Mouse (Mus musculus) CH12.LX (cell line): ENCODE data around the gene Srp14. TPM values are rescaled to one million over a fixed set of nuclear protein-coding genes. Genes with fewer than 3 reads are reported as not detected.

ENCODE experiments used
- DNase-seq: peaks from one replicate; pipeline ENCODE4 v3.0.0-alpha.2; 2013; ENCODE audit errors: extremely low read depth
- H3K27ac ChIP-seq: 2 replicates; pipeline ENCODE4 v1.5.1; 2012; ENCODE audit warnings: low read depth, mild to moderate bottlenecking, control low read depth, moderate library complexity; ENCODE audit not compliant: insufficient read depth
- H3K27me3 ChIP-seq: replicated peaks from 2 replicates; pipeline ENCODE3; 2012; ENCODE audit warnings: inconsistent platforms
- H3K36me3 ChIP-seq, 2 experiments: replicated peaks in 1 of 2; 2 replicates each; pipeline versions ENCODE3 to v1.6.1; 2012; ENCODE audit warnings: inconsistent platforms in 1 of 2, low read length in 1 of 2, mild to moderate bottlenecking in 1 of 2, mixed read lengths in 1 of 2, moderate library complexity in 1 of 2; ENCODE audit not compliant: control insufficient read depth in 1 of 2, insufficient read depth in 1 of 2
- H3K4me1 ChIP-seq, 2 experiments: 2 replicates each; pipeline ENCODE4 v1.6.1; 2012; ENCODE audit warnings: inconsistent platforms in 1 of 2, moderate library complexity in 1 of 2; ENCODE audit not compliant: insufficient read depth in 2 of 2, control insufficient read depth in 1 of 2
- H3K4me2 ChIP-seq: 2 replicates; pipeline ENCODE4 v1.6.1; 2012; ENCODE audit warnings: low read depth, mild to moderate bottlenecking, control low read depth; ENCODE audit not compliant: poor library complexity, insufficient read depth, severe bottlenecking
- H3K4me3 ChIP-seq, 3 experiments: fragments of 150-350 bp in 1 of 3; sonication (generic) in 1 of 3; replicated peaks in 1 of 3; 2 replicates each; pipeline versions ENCODE3 to v1.5.1; 2011 to 2012; ENCODE audit warnings: low read depth in 2 of 3, low read length in 2 of 3, mild to moderate bottlenecking in 2 of 3, moderate library complexity in 2 of 3, control low read depth in 1 of 3, improper control_type of control experiment in 1 of 3, inconsistent platforms in 1 of 3, mixed read lengths in 1 of 3; ENCODE audit not compliant: poor library complexity in 1 of 3
- H3K79me2 ChIP-seq: replicated peaks from 2 replicates; pipeline ENCODE4 v1.6.1; 2012; ENCODE audit warnings: mild to moderate bottlenecking, moderate library complexity; ENCODE audit not compliant: control insufficient read depth, poor library complexity, insufficient read depth, severe bottlenecking; ENCODE audit errors: extremely low read depth
- H3K9ac ChIP-seq: 2 replicates; pipeline ENCODE4 v1.6.1; 2012; ENCODE audit warnings: low read depth, mild to moderate bottlenecking, control low read depth, moderate library complexity; ENCODE audit not compliant: insufficient read depth
- H3K9me3 ChIP-seq: replicated peaks from 2 replicates; pipeline ENCODE3; 2012; ENCODE audit warnings: low read length, inconsistent platforms, mixed read lengths
- BHLHE40 ChIP-seq: IDR thresholded peaks from 2 replicates; pipeline ENCODE4 v1.6.1; 2011; ENCODE audit warnings: mild to moderate bottlenecking, low read depth, low read length, improper control_type of control experiment
- CHD2 ChIP-seq: IDR thresholded peaks from 2 replicates; pipeline ENCODE4 v1.6.1; 2011; ENCODE audit warnings: low read length, improper control_type of control experiment
- CTCF ChIP-seq, 2 experiments: IDR thresholded peaks in 1 of 2; conservative IDR thresholded peaks in 1 of 2; 2 replicates each; pipeline ENCODE4 v1.5.1; 2011 to 2012; ENCODE audit warnings: low read depth in 2 of 2, low read length in 2 of 2, improper control_type of control experiment in 1 of 2, inconsistent platforms in 1 of 2, mild to moderate bottlenecking in 1 of 2, moderate library complexity in 1 of 2
- E2F4 ChIP-seq: IDR thresholded peaks from 2 replicates; pipeline ENCODE4 v1.6.1; 2011; ENCODE audit warnings: low read depth, low read length, improper control_type of control experiment; ENCODE audit not compliant: insufficient replicate concordance
- ELF1 ChIP-seq: IDR thresholded peaks from 2 replicates; pipeline ENCODE4 v1.6.1; 2014; ENCODE audit warnings: low read depth, mild to moderate bottlenecking, inconsistent platforms, low read length, improper control_type of control experiment
- EP300 ChIP-seq: IDR thresholded peaks from 2 replicates; pipeline ENCODE4 v1.6.1; 2011; ENCODE audit warnings: low read length, improper control_type of control experiment
- ETS1 ChIP-seq: conservative IDR thresholded peaks from 2 replicates; pipeline ENCODE4 v1.6.1; 2012; ENCODE audit warnings: low read depth, mild to moderate bottlenecking, inconsistent platforms, low read length, improper control_type of control experiment, moderate library complexity
- GABPA ChIP-seq: IDR thresholded peaks from 2 replicates; pipeline ENCODE4 v1.6.1; 2012; ENCODE audit warnings: low read depth, low read length, improper control_type of control experiment, inconsistent platforms; ENCODE audit not compliant: insufficient replicate concordance
- HCFC1 ChIP-seq: IDR thresholded peaks from 2 replicates; pipeline ENCODE4 v1.6.1; 2012; ENCODE audit warnings: low read depth, mild to moderate bottlenecking, inconsistent platforms, low read length, improper control_type of control experiment
- IRF4 ChIP-seq: IDR thresholded peaks from 2 replicates; pipeline ENCODE4 v1.6.1; 2014; ENCODE audit warnings: low read depth, mild to moderate bottlenecking, inconsistent platforms, low read length, improper control_type of control experiment
- JUN ChIP-seq: IDR thresholded peaks from 2 replicates; pipeline ENCODE4 v1.6.1; 2011; ENCODE audit warnings: low read depth, mild to moderate bottlenecking, low read length, improper control_type of control experiment, moderate library complexity; ENCODE audit not compliant: insufficient read depth
- KAT2A ChIP-seq: IDR thresholded peaks from 2 replicates; pipeline ENCODE4 v1.6.1; 2012; ENCODE audit warnings: low read length, improper control_type of control experiment, inconsistent platforms; ENCODE audit not compliant: insufficient replicate concordance
- MAFK ChIP-seq: IDR thresholded peaks from 2 replicates; pipeline ENCODE4 v1.6.1; 2011; ENCODE audit warnings: low read length, improper control_type of control experiment; ENCODE audit not compliant: insufficient replicate concordance
- MAZ ChIP-seq: IDR thresholded peaks from 2 replicates; pipeline ENCODE4 v1.6.1; 2012; ENCODE audit warnings: low read depth, mild to moderate bottlenecking, inconsistent platforms, low read length, improper control_type of control experiment, moderate library complexity
- MEF2A ChIP-seq: IDR thresholded peaks from 2 replicates; pipeline ENCODE4 v1.6.1; 2014; ENCODE audit warnings: low read depth, mild to moderate bottlenecking, inconsistent platforms, low read length, improper control_type of control experiment, borderline replicate concordance
- MYC ChIP-seq: IDR thresholded peaks from 2 replicates; pipeline ENCODE4 v1.6.1; 2011; ENCODE audit warnings: low read depth, mild to moderate bottlenecking, improper control_type of control experiment, low read length
- NELFE ChIP-seq: IDR thresholded peaks from 2 replicates; pipeline ENCODE4 v1.6.1; 2011; ENCODE audit warnings: low read depth, low read length, improper control_type of control experiment
- PAX5 ChIP-seq: IDR thresholded peaks from 2 replicates; pipeline ENCODE4 v1.6.1; 2012; ENCODE audit warnings: low read length, inconsistent platforms, mixed read lengths
- POLR2A ChIP-seq: IDR thresholded peaks from 2 replicates; pipeline ENCODE4 v1.6.1; 2011; ENCODE audit warnings: low read depth, mild to moderate bottlenecking, improper control_type of control experiment, low read length
- POLR2AphosphoS2 ChIP-seq: IDR thresholded peaks from 2 replicates; pipeline ENCODE4 v1.6.1; 2011; ENCODE audit warnings: low read depth, low read length, improper control_type of control experiment
- RAD21 ChIP-seq: IDR thresholded peaks from 2 replicates; pipeline ENCODE4 v1.6.1; 2011; ENCODE audit warnings: low read depth, mild to moderate bottlenecking, low read length, improper control_type of control experiment, moderate library complexity
- SIN3A ChIP-seq: IDR thresholded peaks from 2 replicates; pipeline ENCODE4 v1.6.1; 2012; ENCODE audit warnings: low read length, improper control_type of control experiment, inconsistent platforms
- TBP ChIP-seq: conservative IDR thresholded peaks from 2 replicates; pipeline ENCODE4 v1.6.1; 2011; ENCODE audit warnings: low read depth, low read length, improper control_type of control experiment
- TCF12 ChIP-seq: IDR thresholded peaks from 2 replicates; pipeline ENCODE4 v1.6.1; 2014; ENCODE audit warnings: low read depth, mild to moderate bottlenecking, inconsistent platforms, low read length, improper control_type of control experiment
- UBTF ChIP-seq: IDR thresholded peaks from 2 replicates; pipeline ENCODE4 v1.6.1; 2012; ENCODE audit warnings: low read depth, mild to moderate bottlenecking, inconsistent platforms, low read length, improper control_type of control experiment, moderate library complexity
- USF1 ChIP-seq: IDR thresholded peaks from 2 replicates; pipeline ENCODE4 v1.6.1; 2014; ENCODE audit warnings: low read depth, mild to moderate bottlenecking, inconsistent platforms, low read length, improper control_type of control experiment
- USF2 ChIP-seq: conservative IDR thresholded peaks from 2 replicates; pipeline ENCODE4 v1.6.1; 2011; ENCODE audit warnings: low read depth, low read length, improper control_type of control experiment
- ZC3H11A ChIP-seq: IDR thresholded peaks from 2 replicates; pipeline ENCODE4 v1.6.1; 2012; ENCODE audit warnings: low read depth, mild to moderate bottlenecking, inconsistent platforms, low read length, improper control_type of control experiment
- ZKSCAN1 ChIP-seq: IDR thresholded peaks from 2 replicates; pipeline ENCODE4 v1.6.1; 2012; ENCODE audit warnings: low read depth, inconsistent platforms, low read length, improper control_type of control experiment, borderline replicate concordance
- ZMIZ1 ChIP-seq: IDR thresholded peaks from 2 replicates; pipeline ENCODE4 v1.6.1; 2012; ENCODE audit warnings: low read depth, mild to moderate bottlenecking, inconsistent platforms, low read length, improper control_type of control experiment
- dilution Hi-C: fragments of 300-500 bp; cut with MboI; formaldehyde crosslinking; loops from 2 replicates; pipeline ENCODE4 v1.14.3; 2020; ENCODE audit warnings: low sequenced_read_pairs; ENCODE audit not compliant: extremely low pct_unique_long_range_greater_than_20kb, extremely low pct_ligation_motif_present
- in situ Hi-C: fragments of 300-500 bp; cut with MboI; formaldehyde crosslinking; loops from 3 replicates; pipeline ENCODE4 v1.14.3; 2019; ENCODE audit warnings: low sequenced_read_pairs, low pct_ligation_motif_present, low pct_unique_long_range_greater_than_20kb, mixed read lengths
- polyA plus RNA-seq: library from polyadenylated mRNA; unstranded; fragments of >175 nt; gene quantifications from 2 replicates; pipeline ENCODE4 v1.2.1, GENCODE M21; 2012; ENCODE audit warnings: low read depth; ENCODE audit not compliant: insufficient read length
- total RNA-seq, 2 experiments: library from RNA; depleted of rRNA; stranded (reverse); fragments of 300-350 nt in 1 of 2; fragments of >200 nt in 1 of 2; gene quantifications; 2 replicates each; pipeline ENCODE4 v1.2.3; 2012 to 2014

Gene Srp14
- total and polyA plus RNA-seq, 3 experiments: 139 to 215 (median 151) TPM

DNA sequence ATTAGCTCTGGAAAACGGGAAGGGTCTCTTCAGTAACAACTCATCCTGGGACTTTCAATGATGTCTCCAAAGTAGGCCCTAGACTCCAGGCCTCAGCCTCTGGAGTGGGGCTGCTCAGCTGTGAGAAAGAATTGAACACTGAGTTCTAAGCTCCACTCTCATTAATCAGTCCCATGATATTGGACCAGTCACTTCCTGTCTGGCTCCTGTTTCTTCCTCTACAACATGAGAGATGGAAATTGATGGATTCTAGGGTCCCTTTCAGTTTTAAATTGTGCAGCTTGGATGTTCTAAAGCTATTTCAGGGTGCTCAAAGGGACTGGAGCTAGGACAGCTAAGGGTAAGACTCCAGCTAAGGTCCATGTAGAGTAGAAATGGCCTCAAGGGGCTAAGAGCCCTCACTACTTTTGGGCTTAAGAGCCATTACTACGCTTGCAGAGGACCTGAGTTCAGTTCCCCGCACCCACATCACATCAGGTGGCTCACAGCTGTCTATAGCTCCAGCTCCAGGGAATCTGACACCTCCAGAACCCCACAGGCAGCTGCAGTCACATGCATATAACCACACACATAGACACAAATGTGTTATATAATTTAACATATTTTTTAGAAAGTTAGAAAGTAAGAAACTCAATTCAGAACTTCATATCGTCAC, 12.4 kb upstream of the Srp14 start:
- no peak for DNase-seq
- Histone ChIP-seq H3K4me1 (peaks cover 24 to 48% of the 10 kb centered on the region in 2 experiments), H3K27ac (no peak overlapping the region), H3K9ac (no peak overlapping the region; the same call in 1 of the 2 replicates), H3K9me3 (peaks cover 11% of the 10 kb centered on the region), H3K4me3 (no peak overlapping the region), H3K36me3 (no peaks in the 10 kb centered on the region), H3K4me2 (no peak overlapping the region; the same call in 1 of the 2 replicates), H3K79me2 (no peaks in the 10 kb centered on the region), H3K27me3 (peaks cover 5% of the 10 kb centered on the region)
- dilution Hi-C loops (no loop called here), in situ Hi-C loops (loop anchor here (25.0 kb wide), 2 partner anchors 245 to 395 kb away; partner anchors contain the start of genes Inafm2 and Plcb2)
- TF ChIP-seq UBTF (no peak), HCFC1 (no peak), USF1 (no peak), ZC3H11A (no peak), TBP (no peak), ZKSCAN1 (no peak), BHLHE40 (no peak), USF2 (no peak), ETS1 (no peak), ZMIZ1 (no peak), MAFK (no peak), SIN3A (no peak), POLR2AphosphoS2 (no peak), JUN (no peak), RAD21 (no peak), MAZ (no peak), TCF12 (no peak)

DNA sequence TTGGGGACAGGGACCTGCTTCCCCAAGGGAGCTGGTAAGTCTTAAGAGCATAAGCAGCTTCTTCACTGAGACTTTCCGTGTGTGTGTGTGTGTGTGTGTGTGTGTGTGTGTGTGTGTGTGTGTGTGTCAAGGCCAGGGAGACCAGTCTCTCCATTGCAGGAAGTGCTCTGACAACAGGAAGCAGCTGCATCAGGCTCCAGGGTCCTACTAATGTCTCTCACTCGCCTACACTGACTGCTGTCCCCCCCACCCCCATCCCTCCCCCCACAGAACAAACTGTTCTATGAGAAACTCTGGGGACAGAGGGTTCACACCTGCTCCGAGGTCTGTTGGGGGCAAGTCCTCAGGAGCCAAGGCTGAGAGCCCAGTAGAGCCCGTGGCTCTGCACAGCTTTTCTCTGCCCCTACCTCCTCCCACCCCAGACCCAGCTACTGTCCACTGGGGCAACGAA, 11.8 kb upstream of the Srp14 start:
- peak overlapping the region; percentile 16; the same call in 1 of the 2 replicates for H3K9ac ChIP-seq
- H3K79me2 ChIP-seq: no peaks in the 10 kb centered on the region
- dilution Hi-C loops (no loop called here), in situ Hi-C loops (loop anchor here (25.0 kb wide), 2 partner anchors 246 to 396 kb away; partner anchors contain the start of genes Inafm2 and Plcb2)
- peak overlapping the region; percentile 53 for H3K27ac ChIP-seq
- H3K9me3 ChIP-seq: peaks cover 11% of the 10 kb centered on the region
- no peaks in the 10 kb centered on the region for H3K36me3 ChIP-seq
- H3K4me1 ChIP-seq: peaks cover 24 to 53% of the 10 kb centered on the region in 2 experiments
- H3K27me3 ChIP-seq: peaks cover 2% of the 10 kb centered on the region
- peak overlapping the region; percentile 39 for H3K4me2 ChIP-seq
- no peak overlapping the region for H3K4me3 ChIP-seq
- peak; percentile 60 for DNase-seq
- TF ChIP-seq E2F4 (no peak), USF1 (no peak), MAFK (0 out of 2 replicates have a peak, but pooled peaks have one; percentile 11), EP300 (peak; percentile 46), USF2 (no peak), MAZ (peak; percentile 63), IRF4 (peak; percentile 61), JUN (no peak), PAX5 (no peak), GABPA (no peak), CHD2 (0 out of 2 replicates have a peak, but pooled peaks have one; percentile 64), POLR2A (peak; percentile 20; the same call in 1 of the 2 replicates), ELF1 (peak; percentile 67), CTCF (conservative IDR thresholded peaks at IDR 0.05 in 1 of 2, IDR thresholded peaks at IDR 0.05 in 1 of 2; ENCODE audit: low read depth in 2 of 2, low read length in 2 of 2) (no peak), ZMIZ1 (no peak), KAT2A (0 out of 2 replicates have a peak, but pooled peaks have one; percentile 6), MYC (no peak), NELFE (no peak), TCF12 (peak; percentile 67), ETS1 (peak; percentile 53), MEF2A (no peak)
